Mouse (Mus musculus): Measurements from ENCODE around the gene Igfbp7.
A peak's percentile ranks its signal among the peaks of the same experiment; 100 is the strongest.
"Not testable (repeated sequence)": the region's sequence is repeated elsewhere in the genome, so short reads cannot be mapped to it uniquely, and the experiment has no call there.

Gene Igfbp7

DNA sequence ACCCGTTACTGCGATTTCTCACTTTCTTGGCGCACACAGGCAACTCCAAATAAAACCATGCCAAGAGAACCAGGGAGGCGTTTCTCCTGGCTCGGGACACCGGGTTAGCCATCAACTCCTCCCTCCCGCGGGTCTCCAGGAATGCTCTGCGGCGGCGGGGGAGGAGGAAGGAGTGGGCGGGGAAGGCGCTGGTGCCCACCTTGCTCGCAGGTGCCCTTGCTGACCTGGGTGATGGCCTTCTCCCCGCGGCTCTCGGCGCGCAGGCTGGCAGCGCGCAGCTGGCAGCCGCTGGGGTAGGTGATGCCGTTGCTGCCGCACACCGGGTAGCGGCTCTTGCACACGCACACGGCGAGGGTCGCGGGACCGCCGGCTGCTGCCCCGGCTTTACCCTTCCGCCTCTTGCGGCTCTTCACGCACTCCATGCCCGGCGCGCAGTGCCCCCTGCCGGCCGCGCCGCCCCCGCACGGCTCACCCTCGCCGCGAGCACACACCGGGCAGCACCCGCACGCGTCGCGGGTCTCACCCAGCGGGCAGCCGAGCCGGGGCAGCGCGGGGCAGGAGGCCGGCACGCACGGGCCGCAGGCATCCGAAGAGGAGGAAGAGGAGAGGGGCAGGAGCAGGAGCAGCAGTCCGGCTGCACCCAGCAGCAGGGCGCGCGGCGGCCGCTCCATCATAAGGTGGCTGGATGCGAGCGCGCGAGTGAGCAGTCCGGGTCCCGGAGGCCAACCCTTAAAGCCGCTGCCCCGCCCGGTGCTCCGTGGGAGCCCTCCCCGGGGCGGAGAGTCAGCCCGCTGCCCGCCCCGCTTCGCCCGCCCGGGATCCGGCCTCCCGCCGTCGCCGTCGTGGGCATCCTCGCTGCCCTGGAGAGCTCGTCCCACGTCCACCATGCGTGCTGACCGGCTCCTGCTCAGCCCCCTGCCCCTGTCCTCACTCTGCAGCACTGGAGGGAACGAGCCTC, at the start of gene Igfbp7:
Igfbp7 (minus strand) TSS at position 701 of the 958 bp plus-strand sequence.
- DNase-seq = peak; percentile 89

DNA sequence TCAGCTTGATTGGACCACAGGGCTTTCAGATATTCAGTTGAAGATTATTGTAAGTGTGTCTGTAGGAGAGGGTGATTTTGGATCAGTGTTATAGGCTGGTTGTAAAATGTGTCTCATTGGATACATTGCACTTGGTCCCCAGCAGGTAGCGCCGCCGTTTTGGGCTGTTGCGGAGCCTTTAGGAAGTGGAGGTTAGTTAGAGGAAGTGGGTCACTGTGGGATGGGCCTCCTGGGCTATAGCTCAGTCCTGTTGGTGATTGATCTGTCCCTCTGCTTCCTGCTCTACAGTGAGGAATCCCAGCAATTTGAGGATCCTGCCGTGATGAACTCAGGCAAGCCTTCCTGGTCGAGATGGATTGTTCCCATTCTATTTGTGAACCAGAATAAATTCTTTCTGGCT, 44.3 kb upstream of the Igfbp7 start:
- DNase-seq = no peak

- DNase-seq = no peak
Observed at GRCm38 (mm10) chr5:77449531-77449930, 41.7 kb upstream of the Igfbp7 start.

DNA sequence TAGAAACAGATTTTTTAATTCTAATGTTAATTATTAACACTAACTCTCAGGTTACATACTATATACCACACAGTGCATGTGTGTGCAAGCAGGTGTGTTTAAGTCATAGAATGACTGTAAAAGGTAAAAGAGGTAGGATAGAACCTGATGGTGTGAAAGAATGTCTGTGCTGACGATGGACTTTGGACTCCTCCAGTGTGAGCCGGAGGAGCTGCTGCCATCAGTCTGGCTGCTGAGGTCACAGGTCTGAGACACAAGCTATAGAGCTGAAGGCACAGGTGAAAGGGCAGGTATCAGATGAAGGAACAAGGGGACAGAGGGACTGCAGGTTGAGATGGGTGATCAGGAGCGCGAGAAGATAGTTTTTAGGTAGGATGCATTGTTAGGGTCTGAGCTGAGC, 37.6 kb upstream of the Igfbp7 start:
- no peak for DNase-seq

DNA sequence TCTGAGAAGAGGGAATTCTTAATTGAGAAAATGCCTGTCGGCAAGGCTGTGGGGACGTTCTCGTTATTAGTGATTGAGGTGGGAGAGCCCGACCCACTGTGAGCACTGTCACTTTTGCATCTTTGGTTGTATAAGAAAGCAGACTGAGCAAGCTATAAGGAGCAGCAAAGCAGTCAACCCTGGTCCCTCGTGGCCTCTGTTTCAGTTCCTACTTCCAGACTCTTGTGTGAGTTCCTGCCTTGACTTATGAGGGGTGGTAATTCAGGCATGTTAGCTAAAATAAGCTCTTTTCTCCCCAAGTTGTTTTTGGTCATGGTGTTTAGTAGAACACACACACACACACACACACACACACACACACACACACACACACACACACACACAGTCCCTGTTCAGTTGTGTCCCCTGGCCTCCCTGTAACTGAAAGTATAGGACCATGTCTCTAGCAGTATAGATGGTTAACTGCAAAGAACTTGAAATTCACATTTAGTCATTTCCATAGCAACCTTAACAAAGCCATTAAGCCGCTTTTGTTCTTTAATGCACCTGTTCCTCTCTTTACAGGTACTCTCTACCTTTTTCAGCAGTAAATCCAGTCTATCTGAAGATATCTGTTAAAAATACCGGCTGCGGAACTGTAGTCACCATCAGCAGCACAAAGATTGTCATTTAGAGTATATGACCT, 36.2 kb upstream of the Igfbp7 start:
- no peak for DNase-seq

DNA sequence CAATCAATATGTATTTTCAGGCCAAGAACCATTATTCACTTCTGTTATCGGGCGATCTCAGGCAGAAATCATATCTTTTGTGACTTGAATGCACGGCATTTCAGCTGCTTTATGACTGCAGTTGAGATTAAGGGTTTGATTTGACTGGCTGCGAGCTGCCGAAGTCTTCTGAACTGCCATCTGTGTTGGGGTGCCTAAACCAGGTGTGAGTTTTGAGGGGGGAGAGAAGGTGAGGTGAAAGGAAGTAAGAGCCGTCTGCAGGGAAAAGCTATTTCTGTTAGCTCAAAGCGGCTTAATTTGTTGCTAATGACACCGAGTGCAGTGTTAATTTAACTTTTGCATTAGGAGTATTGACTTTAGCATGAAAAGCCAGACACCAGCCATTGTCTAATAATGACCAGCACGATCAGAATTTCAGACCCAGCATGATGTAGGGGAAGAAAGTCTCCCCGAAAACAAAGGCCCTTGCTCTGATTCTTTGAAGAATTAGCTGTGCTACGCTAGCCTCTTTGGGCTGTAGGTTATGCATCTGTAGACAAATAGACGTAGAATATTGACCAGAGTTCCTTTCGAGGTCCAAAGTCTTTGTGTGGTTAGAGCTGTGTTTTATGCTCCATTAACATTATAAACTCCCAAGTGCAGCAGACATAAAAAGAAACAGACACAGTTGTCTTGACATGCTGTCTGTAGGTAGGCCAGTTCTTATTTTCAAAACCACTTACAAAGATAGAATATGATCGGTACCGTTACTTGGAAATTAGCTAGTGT, 35.2 kb upstream of the Igfbp7 start:
- DNase-seq = peak; percentile 25

DNA sequence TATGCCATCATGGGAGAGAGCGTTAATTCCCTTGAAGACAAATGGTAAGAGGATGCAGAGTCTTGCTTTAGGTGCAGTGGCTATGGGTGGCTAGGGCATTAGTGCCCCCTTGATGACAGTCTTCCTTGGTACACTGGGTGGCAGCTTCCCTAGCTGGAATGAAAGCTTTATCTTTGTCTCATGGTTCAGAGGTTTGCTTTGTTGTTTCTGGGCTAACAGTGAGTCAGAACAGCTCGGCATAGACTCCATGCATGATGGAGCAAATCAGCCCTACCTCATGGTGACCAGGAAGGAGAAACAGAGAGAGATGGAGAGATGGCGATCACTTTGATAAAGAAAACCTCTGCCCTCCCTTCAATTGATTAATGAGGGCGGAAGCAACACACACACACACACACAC, 28.5 kb upstream of the Igfbp7 start:
- no peak for DNase-seq

- peak; percentile 24 for DNase-seq
Observed at GRCm38 (mm10) chr5:77434060-77434459, 26.2 kb upstream of the Igfbp7 start.

GRCm38 (mm10) chr5:77433561-77433960, 25.7 kb upstream of the Igfbp7 start:
- DNase-seq = peak; percentile 50

DNA sequence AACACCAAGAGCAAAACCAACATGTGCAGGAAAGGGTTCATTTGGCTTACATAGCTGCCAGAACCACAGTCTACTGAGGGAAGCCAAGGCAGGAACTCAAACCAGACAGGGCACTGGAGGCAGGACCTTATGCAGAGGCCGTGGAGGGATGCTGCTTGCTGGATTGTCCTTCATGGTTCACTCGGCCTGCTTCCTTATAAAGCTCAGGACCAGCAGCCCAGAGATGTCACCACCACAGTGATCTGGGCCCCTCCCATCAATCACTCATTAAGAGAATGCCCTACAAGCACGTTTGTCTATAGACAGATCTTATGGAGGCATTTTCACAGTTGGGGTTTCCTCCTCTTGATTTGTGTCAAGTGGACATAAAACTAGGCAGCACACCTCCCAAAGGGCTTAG, 25.3 kb upstream of the Igfbp7 start:
- DNase-seq = peak; percentile 23

- DNase-seq = peak; percentile 31
Observed at GRCm38 (mm10) chr5:77432446-77432845, 24.6 kb upstream of the Igfbp7 start.

GRCm38 (mm10) chr5:77431068-77431467, 23.2 kb upstream of the Igfbp7 start:
- DNase-seq = no peak

DNA sequence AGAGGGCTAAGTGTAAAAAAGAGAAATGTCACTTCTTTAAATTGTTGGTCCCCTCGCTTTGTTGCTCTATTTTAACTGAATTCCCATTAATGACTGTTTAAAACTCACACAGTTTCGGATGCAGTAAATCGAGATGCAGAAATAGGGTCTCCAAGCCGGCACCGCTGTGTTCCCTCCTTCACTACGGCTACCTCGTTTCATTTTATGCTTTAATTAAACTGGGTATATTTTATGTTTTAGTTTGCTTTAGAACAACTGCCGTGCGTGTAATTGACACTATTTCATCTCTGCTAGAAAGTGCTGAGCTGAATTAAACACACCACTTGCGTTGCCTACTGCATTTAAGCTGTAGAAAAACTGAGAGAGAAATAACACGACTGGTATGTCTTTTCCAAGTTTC, 22.6 kb upstream of the Igfbp7 start:
- no peak for DNase-seq

DNA sequence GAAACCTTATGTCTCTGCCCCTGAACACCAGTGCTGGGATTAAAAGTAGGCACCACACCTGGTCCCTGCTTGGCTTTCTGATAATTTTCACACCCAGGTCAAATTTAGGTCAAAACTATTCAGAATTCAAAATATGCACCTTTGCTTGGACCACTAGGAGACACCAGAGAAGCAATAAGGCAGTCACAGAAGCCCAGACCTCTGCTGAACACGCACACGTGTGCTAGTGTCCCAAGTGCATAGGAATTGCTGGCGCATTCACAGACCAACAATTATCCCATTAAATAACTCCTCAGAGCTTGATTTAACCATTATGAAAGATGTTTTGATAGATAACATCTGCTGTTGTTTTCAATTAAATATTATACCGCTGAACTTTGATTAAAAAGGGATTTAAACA, 22.2 kb upstream of the Igfbp7 start:
- no peak for DNase-seq

DNA sequence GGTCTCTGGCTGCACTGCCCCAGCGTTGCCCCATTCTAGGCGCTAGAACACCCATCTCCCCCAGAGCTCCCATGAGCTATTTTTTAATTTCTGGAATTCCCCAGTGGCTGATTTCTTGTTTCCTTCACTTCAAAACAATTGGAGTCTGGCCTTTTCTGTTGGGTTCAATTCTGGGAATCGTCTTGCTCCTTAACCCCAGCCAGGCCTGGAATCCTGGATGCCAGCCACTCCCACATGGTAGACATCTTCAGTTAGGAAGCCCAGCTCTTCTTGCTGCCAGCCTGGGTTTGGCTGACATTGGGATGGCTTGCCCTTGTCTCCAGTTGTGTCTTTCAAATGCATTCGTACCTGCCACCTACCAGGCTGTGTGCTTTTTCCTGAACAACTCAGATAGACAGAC, 20.7 kb upstream of the Igfbp7 start:
- DNase-seq = no peak

GRCm38 (mm10) chr5:77427986-77428385, 20.1 kb upstream of the Igfbp7 start:
- DNase-seq = no peak

GRCm38 (mm10) chr5:77425721-77426500, 18.1 kb upstream of the Igfbp7 start:
- no peak for DNase-seq

GRCm38 (mm10) chr5:77419537-77419936, 11.7 kb upstream of the Igfbp7 start:
- DNase-seq = not testable (repeated sequence)

DNA sequence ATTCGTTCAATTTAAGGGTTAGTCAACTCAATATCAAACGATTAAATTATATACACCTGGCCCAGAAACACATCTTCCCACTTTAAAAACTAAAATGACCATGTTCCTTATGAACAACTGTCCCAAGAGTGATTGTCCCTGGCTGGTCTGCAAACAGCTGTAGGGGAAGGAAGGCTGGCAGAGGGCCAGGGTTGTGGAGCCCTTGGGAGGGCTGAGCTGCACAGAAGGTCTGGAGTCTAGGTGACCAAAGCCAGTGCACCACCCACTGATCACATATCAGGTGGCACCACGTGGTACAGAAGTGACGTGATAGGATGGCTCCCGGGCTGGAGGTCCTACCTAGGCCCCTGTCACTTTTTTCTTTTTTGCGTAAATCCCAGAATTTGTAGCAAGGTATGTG, 8.2 kb upstream of the Igfbp7 start:
- no peak for DNase-seq

DNA sequence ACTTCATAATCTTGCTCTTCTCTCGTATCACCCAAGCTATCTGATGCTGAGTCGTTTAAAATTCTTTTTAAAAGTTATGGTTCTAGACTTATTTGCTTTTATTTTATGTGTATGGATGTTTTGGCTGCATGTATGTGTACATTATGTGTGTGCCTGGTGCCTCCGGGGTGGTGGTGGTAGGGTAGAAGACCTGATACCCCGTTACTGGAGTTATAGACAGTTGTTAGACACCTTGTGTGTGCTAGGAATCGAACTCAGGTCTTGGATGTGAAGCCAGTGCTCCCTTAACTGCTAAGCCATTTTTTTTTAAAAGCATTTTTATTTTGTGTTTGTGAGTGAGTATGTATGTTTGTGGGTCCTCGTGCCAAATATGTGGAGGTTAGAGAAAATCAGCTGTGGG, 689 bp upstream of the Igfbp7 start:
- no peak for DNase-seq

DNA sequence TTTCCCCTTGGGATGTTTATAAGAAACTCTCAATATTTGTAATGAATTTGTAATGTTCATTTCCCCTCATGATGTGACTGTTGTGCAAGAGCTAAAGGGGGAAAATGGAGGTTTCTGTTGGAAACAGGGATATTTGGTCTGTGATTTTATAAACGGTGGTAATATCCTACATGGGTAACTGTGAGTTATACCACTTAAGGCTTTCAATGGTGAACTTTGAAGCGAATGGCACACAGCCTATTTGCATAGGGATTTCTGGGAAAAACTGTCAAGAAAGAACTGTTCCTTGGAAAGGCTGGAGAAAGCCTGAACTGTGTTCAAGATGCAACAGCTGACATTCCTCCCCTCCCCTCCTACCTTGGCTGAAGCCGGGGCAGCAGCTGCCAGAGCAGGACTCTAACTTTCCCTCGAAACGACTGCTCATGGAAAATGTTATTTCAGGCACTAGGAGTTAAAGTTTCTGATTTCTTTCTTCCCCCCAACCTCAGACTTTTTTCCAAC, 1.4 kb downstream of the Igfbp7 start:
- DNase-seq = peak; percentile 67

DNA sequence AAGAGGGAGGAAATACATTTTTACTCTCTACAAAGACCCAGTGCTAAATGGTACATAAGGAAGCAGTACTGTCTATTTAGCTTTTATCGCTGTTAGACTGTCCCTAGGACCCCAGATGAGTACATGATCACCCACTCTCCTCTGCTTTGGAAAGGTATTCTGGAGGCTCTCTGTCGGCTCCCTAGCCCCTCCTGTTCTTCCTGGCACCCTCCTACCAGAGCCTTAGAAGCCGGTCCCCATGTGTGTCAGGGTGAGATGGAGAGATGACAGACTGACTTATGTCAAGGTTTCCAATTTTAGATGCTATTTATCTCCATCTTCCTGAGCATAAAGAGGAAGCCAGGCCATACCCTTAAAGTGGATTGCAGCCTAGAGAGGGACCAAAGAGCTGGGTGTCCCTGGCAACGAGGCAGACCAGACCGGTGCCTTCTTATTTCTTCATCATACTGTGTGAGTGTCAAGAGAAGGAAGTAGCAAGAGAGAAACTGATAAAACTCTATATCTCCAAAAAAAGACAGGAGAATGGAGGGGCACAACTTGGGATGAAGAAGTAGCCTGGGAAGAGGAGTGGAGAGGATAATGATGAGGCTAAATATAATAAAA, 2.3 kb downstream of the Igfbp7 start:
- DNase-seq = no peak

Measured in kidney, adult 11 months (tissue).